Mouse (Mus musculus): ENCODE data around the gene 4930453N24Rik. TPM values are rescaled to one million over a fixed set of nuclear protein-coding genes. Genes with fewer than 3 reads are reported as not detected.

4930453N24Rik gene
- 10 to 100 TPM; 28.4 to 33.0 TPM for total RNA-seq (2021)
- long read RNA-seq, experiment 1, full-length matches to known transcripts = 34 of 38 reads
- long read RNA-seq, experiment 1, partial matches to known transcripts = 2 of 38 reads
- long read RNA-seq, experiment 1, other reads (novel, unspliced or antisense) = 2 of 38 reads
- long read RNA-seq, experiment 2, full-length matches to known transcripts = 18 of 22 reads
- long read RNA-seq, experiment 2, partial matches to known transcripts = 2 of 22 reads
- long read RNA-seq, experiment 2, other reads (novel, unspliced or antisense) = 2 of 22 reads

DNA sequence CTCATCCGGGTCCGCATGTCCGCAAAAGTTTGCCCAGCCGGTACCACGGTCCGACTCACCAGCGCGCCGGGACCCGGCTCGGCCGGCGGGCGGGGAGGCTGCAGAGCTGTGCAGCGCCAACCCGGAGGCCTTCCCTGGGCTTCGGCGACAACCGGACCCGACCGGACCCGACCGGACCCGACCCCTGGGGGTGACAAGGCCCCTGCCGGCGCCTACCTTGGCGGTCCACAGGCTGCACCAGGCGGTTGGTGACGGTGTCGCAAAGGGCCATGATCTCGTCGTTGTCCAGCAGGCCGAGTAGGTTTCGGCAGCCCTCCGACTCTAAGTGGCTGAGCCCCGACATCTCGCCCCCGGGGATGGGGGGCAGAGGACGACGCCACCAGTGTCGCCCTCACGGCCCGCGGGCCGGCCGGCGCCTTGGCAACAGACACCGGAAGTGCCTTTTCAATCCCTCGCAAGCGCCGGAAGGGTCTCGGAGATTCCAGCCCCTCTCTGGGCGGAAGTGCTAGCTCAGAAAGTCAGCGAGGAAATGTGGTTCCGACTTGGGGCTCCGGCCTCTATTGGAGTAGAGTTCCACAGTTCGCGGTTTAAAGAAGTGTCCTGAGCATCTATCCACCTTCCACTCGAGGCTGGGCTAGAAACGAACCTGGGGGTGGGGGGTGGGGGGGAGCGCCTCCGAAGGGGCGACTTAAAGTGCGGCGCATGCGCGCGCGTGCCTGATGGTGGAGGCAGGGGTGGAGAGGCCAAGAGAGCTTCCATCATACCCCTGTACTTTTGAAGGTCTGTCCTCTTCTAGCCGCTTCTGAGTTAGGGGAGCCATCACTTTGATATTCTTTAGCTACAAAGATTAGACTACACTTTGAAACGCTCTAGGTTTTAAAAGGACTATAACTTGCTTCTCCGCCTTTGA is at the start of gene 4930453N24Rik:
TSS of gene 4930453N24Rik (minus strand) at position 641 of the 910 bp plus-strand sequence.
- DNase-seq = peak; percentile 92

DNA sequence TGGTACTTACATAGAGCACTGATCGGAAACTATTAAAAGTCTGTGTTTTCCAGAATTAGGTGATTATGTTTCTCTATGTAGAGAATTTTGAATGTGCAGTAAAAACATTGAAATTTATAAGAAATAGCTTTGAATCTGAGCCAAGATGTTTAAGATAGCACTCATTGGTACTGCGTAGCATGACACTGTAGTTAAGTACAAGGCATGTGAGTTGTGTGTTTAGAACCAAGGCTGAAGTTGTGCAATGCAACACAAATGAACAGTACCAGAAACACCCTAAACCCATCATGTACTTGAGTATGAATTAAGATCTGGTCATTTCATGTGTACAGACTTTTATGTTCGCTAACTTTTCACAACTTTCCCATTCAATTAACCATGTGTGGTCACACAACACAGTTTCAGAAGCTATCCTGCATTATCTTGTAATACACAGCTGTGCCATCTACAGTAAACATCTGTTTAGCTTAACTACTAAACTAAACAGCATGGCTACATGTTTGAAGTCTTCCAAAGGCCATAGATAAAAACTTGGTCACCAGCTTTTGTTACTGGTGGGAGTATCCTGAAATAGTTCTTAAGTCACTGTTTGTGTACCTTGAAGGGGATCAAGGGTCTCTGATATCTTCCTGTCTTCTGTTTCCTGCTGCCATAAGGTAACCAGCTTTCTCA is 46.3 kb upstream of the 4930453N24Rik start:
- no peak for DNase-seq

DNA sequence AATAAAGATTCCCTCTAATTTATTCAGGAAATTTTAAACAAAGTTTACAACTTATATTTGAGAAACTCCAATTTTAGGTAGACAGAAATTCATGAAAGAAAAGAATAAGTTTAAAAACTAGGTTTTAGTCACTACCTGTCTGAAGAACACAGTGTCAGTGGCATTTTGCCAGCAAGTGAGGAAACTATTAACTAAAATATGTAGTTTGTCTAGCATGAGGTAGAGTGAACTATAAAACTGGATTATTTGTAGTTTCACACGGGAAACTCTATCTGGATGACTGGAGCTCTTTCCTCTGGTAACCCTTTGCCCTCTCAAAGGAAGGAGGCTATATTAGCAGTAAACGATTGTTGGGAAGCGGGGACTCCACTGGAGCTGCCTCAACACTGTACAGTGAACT is 32.1 kb upstream of the 4930453N24Rik start:
- no peak for DNase-seq

DNA sequence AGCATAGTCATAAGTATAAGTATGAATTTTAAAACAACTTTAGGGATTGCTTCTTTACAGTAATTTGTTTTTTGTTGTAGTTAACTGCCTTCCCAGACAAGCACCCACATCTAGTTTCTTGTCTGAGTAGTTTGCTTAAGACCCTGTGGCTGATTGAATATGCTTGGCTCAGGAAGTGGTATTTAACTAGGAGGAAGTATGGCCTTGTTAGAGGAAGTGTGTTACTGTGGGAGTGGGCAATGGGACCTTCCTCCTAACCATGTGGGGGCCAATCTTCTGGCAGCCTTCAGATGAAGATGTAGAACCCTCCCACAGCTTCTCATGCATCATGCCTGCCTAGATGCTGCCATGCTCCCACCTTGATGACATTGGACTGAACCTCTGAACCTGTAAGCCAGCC is 30.7 kb upstream of the 4930453N24Rik start:
- no peak for DNase-seq

DNA sequence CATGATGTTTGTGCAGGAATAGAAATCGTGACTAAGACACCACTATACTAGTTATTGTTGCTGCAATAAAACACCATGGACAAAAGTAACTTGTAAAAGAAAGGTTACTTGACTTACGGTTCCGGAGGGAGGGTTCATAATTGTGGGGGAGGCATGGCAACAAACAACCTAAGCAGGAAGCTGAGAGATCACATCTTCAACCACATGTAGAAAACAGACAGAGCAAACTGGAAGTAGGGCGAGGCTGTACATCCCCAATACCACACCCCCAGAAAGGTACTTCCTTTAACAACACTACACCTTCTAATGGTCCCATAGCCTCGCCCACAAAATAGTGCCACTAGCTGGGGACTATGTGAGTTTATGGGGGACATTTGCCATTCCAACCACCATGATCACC is 29.4 kb upstream of the 4930453N24Rik start:
- no peak for DNase-seq

DNA sequence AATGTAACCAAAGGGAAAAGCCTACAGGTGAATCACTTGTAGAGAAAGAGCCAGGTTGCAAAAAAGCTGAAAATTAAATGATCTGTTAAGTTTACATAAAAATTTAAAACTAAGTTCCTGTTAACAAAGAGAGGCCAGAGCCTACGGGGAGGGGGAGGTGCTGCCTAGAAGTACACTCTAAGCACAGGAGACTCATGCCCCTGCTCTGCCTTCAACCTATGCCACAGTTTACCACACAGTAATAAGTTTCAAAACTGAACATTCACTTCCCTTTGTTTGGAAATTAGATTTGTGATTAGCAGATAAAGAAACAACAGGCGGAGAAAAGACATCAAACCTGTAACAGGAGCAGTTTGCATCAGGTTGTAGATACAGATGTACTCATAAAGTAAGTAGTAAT is 23.8 kb upstream of the 4930453N24Rik start:
- DNase-seq = no peak

DNA sequence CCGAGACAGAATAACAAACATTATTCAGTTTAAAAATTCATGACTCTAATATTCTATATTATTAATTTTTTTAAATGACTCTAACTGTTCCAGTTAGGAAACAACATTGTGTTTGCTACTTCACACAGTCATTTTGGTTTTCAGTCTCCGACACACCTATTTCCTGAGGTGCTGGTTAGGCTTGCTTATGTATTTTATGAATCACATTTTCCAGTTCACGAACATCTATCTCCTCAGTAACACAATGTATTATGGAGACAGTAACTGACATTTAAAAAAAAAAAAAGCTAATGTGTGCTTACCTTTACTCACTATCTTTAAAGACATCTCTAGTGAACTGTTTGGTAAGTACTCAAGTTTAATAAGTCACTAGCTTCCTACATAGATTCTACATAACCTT is 18.7 kb upstream of the 4930453N24Rik start:
- no peak for DNase-seq

DNA sequence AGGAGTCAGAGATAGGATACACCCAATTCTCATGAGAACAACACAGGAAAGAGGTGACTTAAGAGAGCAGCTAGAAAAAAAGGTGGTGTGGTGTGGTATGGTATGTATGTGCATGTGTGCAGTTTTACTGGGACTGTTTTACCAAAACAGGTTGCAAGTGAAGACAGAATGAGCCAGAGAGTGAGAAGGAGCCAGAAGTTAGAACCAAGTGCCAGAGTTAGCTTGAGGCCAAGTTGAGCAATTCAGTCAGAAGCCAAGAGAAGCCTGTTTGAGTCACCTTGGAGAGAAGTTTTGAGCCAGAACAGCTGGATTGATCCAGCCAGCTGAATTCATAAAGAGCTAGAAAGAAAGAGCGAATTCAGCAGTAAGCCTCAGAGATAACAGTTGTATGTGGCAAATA is 4.6 kb upstream of the 4930453N24Rik start:
- DNase-seq = peak; percentile 32

DNA sequence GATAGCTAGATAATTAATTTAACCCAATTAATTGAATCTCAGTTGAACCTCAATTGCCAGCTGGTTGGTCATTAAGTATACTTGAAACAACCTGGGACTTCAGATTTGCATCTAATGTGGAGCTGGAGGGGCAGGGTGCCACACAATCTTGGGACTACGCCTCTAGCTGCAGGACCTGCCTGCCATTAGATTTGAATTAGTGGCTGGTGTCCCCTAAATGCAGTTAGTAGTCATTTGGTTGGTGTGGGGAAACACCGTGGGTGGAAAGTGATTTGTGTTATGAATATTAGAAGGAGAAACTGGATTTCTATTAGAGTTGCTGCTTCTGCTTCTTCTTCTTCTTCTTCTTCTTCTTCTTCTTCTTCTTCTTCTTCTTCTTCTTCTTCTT is 464 bp upstream of the 4930453N24Rik start:
- DNase-seq = no peak

DNA sequence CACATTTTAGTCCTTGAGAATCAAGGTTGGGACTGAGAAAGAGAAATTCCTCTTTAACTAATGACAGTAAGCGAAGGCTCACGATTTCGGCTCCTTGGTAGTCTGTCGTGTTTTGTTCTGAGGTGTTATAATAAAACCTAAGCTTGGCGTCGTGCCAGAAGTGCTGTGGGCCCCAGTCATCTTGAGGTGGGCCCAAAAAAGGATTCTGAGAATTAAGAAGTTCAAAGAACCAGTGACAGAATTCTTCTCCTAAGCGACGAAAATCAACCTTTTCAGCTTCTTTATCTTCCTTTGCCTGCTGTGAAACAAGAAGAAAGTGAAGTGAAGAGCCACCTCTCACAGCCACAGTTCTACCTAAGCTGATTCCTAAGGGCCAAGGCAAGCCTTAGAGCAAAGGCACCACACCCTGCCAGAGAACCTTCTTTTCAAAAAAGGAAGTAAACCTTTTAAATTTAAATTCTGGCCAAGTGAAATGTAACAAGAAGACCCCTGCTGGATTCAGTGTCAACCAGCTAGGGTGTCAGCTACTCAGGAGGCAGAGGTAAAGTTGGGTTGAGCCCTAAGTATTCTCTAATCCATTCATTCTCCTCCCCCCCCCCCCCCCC is 4.2 kb downstream of the 4930453N24Rik start:
- DNase-seq = no peak

DNA sequence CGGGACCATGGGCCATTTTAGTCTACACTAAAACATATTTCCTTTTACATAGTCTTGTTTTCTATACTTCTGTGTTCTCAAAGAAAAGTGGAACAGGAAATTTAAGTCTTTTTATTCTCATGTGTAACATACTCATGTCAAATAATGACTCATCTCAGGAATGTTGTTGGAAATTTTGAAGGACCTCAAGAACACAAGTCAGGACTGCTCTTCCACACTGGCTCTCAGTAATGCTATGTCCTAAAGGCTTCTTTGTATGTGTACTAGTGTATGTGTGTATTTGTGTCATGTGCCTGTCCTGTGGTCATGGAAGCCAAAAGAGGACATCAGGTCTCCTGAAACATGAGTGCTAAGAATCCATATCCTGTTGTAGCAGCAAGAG is 11.7 kb downstream of the 4930453N24Rik start:
- no peak for DNase-seq

DNA sequence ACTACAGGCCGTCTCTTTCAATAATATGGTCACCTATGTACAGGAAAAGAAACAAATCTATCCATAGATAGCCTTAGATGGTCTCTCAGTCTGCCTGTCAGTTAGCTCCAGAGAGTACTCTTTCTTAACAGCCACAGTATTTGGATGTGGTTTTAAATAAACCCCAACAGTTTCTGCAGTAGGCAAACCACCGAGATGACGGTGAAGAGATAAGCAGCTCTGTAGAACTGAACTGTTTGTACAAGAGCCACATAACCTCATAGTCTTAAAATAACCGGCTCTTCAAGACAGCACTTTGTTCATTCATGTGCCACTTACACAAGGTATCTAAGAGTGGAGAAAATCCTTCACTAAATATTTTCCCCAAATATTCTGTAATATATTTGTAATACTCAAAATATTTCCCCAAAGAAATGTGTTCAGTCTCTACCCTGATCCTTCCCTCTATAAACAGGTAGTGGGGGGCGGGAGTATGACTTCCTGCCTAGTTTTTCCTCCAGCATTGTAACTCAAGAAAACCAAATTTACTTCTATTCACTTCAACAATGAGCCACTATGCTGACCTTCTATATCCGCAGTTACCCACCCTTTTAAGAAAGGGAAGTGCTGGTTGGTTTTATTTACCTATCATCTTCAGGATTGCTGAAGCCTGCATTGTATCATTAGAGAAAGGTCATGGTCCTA is 12.3 kb downstream of the 4930453N24Rik start:
- DNase-seq = no peak

DNA sequence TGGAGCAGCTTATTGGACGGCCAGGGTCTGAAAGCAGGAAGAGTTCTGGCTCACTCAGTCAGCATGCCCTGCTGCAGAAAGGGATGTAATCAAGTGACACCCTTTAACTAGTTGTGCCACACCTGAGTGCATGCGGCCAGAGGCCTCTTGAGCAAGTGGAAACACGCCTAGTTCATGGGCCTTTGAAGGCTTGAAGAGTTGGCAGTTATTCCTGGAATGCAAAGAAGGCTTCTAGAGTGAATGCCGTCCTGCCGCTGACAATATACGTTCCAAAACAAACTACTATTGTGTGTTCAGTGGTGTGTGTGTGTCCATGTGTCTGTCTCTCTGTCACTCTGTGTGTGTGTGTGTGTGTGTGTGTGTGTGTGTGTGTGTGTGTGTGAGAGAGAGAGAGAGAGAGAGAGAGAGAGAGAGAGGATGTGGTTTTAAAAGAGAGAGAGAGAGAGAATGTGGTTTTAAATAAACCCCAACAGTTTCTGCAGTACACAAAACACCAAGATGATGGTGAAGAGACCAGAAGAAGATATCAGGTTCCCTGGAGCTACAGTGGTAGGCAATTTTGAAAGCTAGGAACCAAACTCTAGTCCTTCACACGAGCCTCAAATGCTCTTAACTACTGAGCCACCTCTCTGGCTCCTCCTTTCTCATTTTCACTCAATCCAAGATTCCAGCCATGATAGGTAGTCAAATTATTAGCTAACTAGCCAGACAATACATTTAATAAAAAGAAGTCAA is 13.1 kb downstream of the 4930453N24Rik start:
- DNase-seq = no peak

DNA sequence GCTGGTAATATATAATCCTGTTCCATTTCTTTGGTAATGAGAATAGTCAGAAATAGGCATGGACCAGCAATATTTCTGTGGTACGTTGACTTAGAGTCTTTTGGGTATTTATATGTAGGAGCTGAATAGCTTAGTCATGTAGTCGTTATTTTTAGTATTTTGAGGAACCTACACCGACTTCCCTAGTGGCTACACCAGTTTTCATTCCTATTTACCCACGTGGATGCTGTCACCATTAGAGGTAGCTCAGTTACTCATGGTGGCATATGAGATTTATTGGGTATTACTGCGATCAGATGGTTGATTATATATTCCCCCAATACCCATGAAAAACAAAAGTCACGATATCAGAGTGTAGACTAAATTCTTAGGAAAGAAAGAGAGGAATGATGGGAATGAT is 14.6 kb downstream of the 4930453N24Rik start:
- no peak for DNase-seq

DNA sequence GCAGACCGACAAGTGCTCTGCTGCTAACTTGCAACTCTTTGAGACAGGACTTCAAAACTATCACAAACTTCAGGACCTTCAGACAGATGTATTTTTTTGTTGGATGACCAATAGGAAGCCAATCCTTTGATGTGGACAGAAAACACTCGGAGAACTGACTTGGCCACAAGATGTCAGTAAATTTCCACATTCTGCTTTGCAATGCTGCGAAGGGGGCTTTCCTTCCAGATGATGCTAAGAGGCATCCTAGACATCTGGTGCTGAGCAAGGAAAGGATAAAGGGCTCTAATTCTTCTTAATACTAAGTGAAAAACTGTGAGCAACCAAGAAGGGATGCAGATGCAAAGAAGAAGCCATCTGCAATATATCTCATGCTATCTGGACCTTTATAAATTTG is 16.2 kb downstream of the 4930453N24Rik start:
- peak; percentile 28 for DNase-seq

DNA sequence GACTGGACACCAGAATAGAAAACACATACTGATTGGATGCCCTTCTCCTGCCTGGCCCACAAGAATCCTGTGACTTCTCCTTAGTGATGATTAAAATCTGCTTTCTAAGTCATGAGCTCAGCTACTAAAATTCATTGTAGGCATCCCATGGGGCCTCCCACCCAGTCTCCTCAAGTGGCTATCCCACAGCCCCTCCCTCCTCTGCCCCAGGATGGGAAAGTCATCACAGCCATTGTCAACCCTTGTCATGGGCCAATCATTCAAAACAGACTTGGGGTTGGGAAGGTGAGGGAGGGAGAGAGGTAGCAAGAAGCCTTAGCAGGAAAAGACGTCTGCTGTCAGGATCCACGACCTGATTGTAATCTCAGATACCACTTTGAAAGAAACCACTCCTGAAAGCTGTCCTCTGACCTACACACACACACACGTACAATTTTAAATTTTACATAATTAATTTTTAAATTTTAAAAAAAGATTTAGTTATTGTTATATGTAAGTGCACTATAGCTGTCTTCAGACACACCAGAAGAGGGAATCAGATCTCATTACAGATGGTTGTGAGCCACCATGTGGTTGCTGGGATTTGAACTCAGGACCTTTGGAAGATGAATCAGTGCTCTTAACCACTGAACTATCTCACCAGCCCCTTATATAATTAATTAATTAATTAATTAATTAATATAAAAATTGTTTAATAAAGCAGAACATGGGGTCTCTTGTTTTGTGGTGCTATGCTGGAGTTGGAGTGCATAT is 16.8 kb downstream of the 4930453N24Rik start:
- no peak for DNase-seq

DNA sequence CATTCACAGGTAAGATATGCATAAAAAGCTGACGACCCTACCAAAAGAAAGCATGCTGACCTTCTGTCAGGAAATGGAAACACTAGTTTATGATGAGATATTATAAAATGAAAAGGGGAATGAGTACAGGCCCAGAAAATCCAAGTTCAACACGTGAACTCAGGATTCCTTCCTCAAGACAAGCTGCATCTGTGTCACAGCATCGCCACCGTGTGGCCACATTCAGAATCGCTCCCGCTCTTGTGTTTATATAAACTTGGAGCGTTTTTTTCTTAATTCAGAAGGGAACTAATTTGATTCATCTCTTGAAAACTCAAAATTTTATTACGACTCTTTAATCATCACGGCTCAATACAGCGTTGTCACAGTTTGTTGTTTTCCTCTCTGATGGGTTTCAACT is 22.7 kb downstream of the 4930453N24Rik start:
- DNase-seq = peak; percentile 80

DNA sequence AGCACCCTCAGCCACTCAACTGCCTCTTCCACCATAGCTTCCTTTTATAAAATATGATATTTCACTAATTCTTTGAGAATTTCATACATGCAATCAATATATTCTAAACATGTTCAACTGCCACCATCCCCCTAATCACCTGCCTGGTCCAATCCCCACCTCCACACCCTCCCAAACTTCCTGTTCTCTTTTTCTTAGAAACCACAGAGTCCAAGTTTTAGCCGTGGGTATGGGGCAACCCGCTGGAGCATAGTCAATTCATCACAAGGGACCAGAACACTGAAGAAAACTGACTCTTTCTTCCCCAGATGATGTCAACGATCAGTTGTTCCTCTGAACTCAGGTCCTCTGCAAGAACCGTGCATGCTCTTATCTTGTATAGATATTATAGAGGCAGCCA is 25.9 kb downstream of the 4930453N24Rik start:
- no peak for DNase-seq

DNA sequence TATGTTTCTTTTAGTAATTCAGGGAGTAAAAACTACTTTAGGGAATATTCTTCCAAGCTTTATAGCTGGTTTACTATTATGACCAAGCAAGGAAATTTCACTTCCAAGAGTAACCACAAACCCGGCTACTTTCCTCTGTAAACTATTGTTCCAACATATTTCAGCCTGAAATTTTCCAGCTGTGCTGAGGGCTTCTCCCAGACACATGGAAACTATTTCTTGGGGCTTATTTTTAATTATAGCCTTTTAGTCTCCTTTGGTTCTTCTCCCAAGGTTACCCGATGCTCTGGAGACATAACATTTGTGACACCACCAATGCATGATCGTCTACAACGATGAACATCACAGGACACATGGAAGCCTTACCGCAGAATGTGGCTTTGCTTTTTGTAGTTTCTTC is 33.7 kb downstream of the 4930453N24Rik start:
- no peak for DNase-seq

DNA sequence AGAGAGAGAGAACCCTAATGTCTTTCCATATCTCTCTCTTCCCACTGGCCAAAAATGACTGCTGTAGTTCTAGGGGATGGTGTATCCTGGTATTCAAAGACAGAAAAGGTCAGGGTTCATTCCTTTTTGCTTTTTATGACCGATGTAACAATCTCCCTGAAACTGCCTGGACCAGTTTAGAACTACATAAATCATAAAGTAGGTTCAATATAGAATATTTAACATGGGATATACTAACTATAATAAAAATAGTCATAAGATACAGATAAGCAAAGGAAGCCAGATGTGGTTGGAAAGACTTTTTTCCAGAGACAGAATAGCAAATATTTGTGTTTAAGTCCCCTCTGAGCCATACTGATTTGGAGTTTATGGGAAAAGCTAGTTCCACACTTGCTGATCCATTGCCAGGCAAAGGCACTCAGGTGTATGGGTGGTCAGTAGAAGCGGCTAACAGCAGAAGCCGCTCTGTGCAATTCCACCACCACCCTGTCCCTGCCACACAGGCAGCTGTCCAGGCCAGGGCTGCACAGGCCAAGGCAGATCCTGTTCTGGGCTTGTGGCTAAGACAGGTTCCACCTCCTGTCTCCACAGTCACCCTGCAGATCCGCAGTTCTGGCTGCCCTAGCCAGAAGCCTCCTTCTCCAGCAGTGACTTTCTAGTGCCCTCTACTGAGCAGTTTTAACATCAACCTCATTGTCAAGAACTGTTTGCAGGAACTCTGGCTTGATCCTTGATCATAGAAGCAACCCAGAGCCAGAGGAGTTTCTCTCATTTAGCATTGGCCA is 47.5 kb downstream of the 4930453N24Rik start:
- DNase-seq = peak; percentile 46
